Mouse (Mus musculus) left cerebral cortex, postnatal 10 days (tissue): ENCODE measurements around the gene Upf3a. TPM values are rescaled to one million over a fixed set of nuclear protein-coding genes. Genes with fewer than 3 reads are reported as not detected.
"Not testable (repeated sequence)": the region's sequence is repeated elsewhere in the genome, so short reads cannot be mapped to it uniquely, and the experiment has no call there.

ENCODE experiments used
- DNase-seq, 2 experiments: peaks; one replicate each; pipeline ENCODE4 v3.0.0; 2021 to 2022; ENCODE audit warnings: low spot score in 2 of 2, mixed read lengths in 1 of 2; ENCODE audit errors: extremely low spot score in 1 of 2
- intact Hi-C: fragments of 180-260 bp; cut with DNase I; formaldehyde crosslinking; loops from one replicate; pipeline ENCODE4 v1.15.1; 2025
- total RNA-seq, 2 experiments: library from RNA; stranded (reverse); gene quantifications; 2 replicates each; pipeline ENCODE4 v1.2.3; 2021

The Upf3a gene
- total RNA-seq, result 10 to 100 TPM; 35.5 to 38.4 TPM

- intact Hi-C loops, result no loop called here
Observed at GRCm38 (mm10) chr8:13785250-13785763, at the start of gene Upf3a. TSS of gene Upf3a (plus strand) at chr8:13785615.

DNA sequence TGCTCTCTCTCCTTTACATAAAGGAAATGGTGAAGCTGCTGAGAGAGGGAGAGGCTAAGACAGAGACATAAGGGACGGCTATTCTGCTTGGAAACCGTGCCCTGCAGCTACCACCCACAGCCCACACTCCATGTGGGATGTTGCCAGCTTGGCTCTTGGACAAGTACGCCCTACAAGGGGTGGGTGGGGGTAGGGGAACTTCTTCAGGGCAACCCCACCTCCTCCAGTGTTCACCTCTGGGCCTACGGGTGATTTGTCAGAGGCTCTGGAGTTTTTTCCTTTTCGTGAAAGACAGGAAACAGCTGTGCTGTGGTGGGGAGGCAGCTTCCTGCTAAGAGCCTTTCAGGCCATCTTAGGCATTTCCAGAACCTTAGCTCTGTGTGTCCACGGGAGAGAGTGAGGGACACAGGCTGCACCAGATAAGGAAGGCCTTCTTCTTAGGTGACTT is 45.1 kb upstream of the Upf3a start:
- intact Hi-C loops, result no loop called here
- DNase-seq, result peak; percentile 7 to 52

More at GRCm38 (mm10) chr8:13785250-13785763, at the start of gene Upf3a:
- peak; percentile 84 to 95 for DNase-seq

GRCm38 (mm10) chr8:13740817-13741613 is 44.4 kb upstream of the Upf3a start:
- intact Hi-C loops, result no loop called here
- DNase-seq, result no peak

DNA sequence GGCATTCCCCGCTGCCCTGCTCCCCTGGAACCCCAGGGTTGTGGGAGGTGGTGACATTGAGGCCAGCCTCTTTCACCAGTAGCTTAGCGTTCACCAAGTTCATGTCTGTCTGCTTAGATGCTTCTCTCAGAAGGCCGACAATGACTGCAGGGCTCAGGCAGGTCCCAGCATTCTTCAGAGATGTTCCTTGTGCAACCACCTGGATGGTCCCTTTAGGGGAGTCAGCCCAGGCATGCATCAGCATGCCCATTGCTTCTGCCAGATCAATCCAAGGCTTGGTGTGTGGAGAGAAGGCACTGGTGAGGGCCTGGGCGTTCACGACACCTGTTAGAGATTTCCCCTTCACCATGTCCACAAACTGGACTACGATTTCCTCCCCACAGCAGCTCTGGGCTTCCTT is 39.2 kb upstream of the Upf3a start:
- DNase-seq, intact Hi-C loops: not testable (repeated sequence)

- intact Hi-C loops, result no loop called here
- DNase-seq, result no peak
Observed at GRCm38 (mm10) chr8:13747626-13748025, 37.8 kb upstream of the Upf3a start.

DNA sequence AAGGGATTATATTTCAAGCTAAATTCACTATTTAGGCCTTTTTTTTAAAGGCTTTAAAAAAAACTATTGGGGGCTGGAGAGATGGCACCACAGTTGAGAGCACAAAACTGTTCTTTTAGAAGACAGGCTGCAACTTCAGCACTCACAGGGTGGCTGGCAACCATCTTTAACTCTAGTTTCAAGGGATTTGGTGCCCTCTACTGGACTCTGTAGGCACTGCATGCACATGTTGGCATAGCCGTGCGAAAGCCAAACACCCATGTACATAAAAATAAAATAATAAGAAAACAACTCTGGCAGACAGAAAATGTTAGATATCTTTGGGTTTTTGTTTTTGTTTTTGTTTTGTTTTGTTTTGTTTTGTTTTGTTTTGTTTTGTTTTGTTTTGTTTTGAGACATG is 31.7 kb upstream of the Upf3a start:
- peak; percentile 33 to 82 for DNase-seq
- intact Hi-C loops, result loop anchor here (2.0 kb wide), 1 partner anchor 203 kb away; no protein-coding TSS in a partner anchor

GRCm38 (mm10) chr8:13756480-13756879 is 28.9 kb upstream of the Upf3a start:
- intact Hi-C loops, result loop anchor here (5.0 kb wide), 1 partner anchor 344 kb away; no protein-coding TSS in a partner anchor
- no peak for DNase-seq

DNA sequence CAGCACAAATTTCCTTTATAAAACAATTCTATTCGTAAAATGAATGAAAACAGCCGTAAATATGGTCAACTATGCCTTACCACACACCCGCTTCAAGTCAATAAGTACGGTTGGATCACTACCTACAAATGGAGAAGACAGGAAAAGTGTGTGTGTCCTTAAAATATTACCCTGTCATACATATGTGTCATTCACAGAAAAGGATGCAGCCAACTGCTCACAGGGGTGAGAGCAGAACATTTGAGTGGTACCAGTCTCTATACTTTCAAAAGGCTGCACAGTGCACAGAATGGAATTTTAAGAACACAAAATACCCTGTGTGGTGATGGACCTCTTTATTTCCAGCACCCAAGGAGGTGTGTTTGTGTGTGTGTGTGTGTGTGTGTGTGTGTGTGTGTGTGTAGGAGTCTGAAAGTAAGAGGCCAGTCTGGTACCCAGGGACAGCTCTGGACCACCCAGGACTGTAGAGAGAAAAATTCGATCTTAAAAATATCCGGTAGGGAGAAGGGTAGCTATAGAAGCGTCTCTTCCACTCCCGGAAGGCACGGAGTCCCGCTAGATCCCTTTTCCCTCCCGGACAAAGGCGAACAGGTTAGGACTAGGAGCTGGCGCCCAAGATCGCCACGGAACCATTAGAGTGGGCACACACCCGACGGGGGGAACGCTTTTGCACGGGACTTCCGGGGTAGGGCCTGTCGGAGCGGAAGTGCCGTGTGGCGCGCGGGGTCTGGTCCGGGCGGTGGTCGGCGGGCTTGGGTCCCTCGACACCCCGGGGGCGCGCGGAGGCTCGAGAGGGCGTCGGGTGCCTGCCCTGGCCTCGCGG is 28.2 kb upstream of the Upf3a start, which contains the start of gene Cdc16:
TSS of gene Cdc16 (plus strand) at position 695 of the 823 bp plus-strand sequence.
- peak; percentile 87 to 94 for DNase-seq
- intact Hi-C loops, result loop anchor here (5.0 kb wide), 1 partner anchor 345 kb away; no protein-coding TSS in a partner anchor

DNA sequence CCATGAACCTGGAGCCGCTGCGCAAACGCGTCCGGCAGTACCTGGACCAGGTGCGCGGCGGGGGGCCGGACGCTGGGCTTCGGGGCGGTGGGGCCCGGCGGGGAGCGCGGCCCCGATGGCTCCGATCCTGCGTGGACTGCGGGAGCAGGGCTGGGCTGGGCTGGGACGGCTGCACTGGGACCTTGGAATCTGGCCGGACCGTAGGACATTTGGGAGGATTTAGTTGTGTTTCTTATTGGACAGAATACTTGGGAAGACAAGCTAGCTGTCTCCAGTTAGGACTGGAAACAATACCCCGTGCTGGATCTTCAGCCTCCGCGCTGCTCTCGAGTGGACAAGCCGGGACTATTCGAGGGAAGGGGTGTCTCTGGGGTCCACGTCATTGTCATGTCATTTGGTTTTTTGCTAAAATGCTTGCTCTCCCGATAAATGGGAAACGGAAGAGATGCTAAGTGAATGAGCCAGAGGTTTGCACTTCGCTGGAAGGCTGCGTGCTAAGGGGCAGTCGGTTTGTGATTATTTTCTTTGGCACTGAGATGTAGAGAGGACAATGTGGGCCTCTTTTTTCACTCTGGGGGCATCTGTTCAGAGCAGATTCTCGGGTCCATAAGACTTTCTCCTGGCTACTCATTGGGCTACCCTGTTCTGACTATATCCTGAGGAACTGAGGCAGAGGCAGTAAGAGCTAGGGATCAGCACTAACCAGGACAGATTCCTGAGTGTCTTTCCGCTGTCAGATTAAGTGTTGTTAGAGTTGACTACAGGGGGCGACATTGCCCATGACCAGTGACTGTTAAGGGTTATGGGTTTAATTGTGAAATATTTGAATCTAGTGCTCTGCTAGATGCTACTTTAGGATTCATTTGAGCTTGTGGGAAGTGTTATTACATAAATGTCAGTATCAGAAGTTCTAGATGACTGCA is 27.3 kb upstream of the Upf3a start:
- peak in 1 of 2 experiments; percentile 37 for DNase-seq
- intact Hi-C loops, result loop anchor here (5.0 kb wide), 1 partner anchor 346 kb away; no protein-coding TSS in a partner anchor

- no peak for DNase-seq
- intact Hi-C loops, result loop anchor here (10.0 kb wide), 1 partner anchor 294 kb away; no protein-coding TSS in a partner anchor
Observed at GRCm38 (mm10) chr8:13769206-13769605, 16.2 kb upstream of the Upf3a start.

GRCm38 (mm10) chr8:13780536-13780935 is 4.9 kb upstream of the Upf3a start:
- intact Hi-C loops, result loop anchor here (5.0 kb wide), 1 partner anchor 298 kb away; no protein-coding TSS in a partner anchor
- no peak for DNase-seq

- intact Hi-C loops, result no loop called here
- peak; percentile 92 to 99 for DNase-seq
Observed at GRCm38 (mm10) chr8:13785764-13786299, 417 bp downstream of the Upf3a start.

DNA sequence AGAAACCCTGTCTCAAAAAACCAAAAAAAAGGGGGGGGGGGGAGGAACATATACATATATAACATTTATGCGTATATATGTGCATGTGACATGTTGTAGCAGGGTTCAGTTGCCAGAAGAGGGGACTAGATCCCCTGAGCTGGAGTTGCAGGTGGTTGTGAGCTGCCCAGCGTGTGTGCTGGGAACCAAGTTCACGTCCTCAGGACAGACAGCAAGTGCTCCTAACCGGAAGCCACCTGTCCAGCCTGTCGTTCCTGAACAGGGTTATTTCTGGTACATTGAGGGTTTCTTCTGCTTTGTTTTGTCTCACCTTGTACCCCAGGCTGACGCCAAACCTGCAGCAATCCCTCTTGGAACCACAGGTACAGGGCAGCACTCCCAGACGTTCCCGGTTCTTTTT is 4.2 kb downstream of the Upf3a start:
- no peak for DNase-seq
- intact Hi-C loops, result no loop called here

DNA sequence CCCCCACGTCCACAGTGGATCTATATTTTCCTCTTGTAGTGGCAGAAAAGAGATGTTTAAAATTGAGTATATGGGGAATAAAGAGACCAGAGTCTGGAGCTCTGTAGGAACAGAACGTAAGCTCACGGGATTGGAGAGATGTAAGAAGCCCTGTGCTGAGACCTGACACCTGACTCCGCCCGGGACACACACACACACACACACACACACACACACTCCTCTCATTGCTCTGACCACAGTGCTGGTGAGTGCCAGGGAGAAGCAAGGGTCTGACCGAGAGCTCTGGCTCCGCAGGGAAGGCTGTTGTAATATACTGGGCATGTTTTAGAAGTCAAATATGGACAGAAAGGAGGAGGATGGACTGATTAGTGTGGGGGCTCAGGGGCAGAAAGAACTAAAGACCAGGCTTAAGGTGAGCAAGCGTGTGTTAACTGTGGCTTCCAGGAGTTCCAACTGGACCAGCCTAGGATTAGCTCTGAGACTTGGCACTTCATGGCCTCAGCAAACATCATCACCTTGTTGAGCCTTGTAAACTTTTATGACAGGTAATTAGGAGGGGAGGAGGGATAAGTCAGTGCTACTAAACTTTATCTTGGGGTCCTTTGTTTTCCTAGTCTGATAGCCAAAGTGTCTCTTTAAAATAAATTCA is 7.8 kb downstream of the Upf3a start:
- intact Hi-C loops, result no loop called here
- no peak for DNase-seq

DNA sequence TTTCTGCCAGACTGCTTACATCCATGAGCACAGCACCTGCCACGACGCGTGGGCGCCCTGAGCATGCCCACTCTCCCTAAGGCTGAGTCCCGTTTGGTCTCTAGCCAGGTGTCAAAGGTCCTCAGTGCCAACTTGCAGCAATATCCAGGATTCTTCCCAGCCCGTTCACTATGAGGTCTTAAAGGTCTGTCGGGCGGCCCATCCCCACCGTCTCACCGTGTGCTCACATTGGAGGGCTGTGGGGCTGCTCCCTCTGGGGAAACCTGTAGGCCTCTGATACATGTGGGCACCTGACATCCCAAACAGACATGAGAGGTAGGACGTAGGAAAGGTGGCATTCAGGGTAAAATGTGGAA is 8.3 kb downstream of the Upf3a start:
- no peak for DNase-seq
- intact Hi-C loops, result no loop called here

DNA sequence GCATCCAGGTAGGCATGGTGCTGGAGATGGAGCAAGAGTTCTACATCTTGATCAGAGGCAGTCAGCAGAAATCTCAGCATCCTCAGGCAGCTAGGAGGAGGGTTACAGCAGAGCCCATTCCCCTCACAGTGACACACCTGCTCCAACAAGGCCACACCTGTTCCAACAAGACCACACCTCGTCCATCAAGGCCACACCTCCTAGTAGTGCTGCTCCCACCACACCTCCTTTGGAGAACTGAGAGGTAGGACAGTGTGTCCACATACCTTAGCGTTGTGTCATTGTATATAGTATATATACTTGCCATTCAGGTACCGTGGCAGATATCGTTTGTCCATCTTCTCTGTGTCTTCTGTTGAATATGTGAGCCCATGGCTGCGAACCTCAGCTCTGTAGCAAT is 12.3 kb downstream of the Upf3a start:
- intact Hi-C loops, result no loop called here
- DNase-seq, result no peak

GRCm38 (mm10) chr8:13799566-13799965 is 14.2 kb downstream of the Upf3a start:
- no peak for DNase-seq
- intact Hi-C loops, result no loop called here
